Mouse (Mus musculus) hindbrain, embryonic 12.5 days (tissue): ENCODE measurements around the gene Tex33. TPM values are rescaled to one million over a fixed set of nuclear protein-coding genes. Genes with fewer than 3 reads are reported as not detected.
"Not testable (repeated sequence)": the region's sequence is repeated elsewhere in the genome, so short reads cannot be mapped to it uniquely, and the experiment has no call there.

Source experiments
- ATAC-seq: fragments of 200-750 bp; cut with Nextera tagmentation; 2 replicates; pipeline ENCODE4 v1.8.0; 2017; ENCODE audit warnings: moderate TSS enrichment; ENCODE audit not compliant: low FRiP score
- H3K27ac ChIP-seq: fragments of 300-500 bp; sonication (generic); 2 replicates; pipeline ENCODE4 v1.5.1; 2016; ENCODE audit warnings: mild to moderate bottlenecking
- H3K27me3 ChIP-seq: fragments of 300-500 bp; sonication (generic); 2 replicates; pipeline ENCODE4 v1.6.1; 2016; ENCODE audit warnings: mild to moderate bottlenecking
- H3K36me3 ChIP-seq: fragments of 300-500 bp; sonication (generic); 2 replicates; pipeline ENCODE4 v1.6.1; 2016; ENCODE audit warnings: mild to moderate bottlenecking
- H3K4me1 ChIP-seq: fragments of 300-500 bp; sonication (generic); 2 replicates; pipeline ENCODE4 v1.6.1; 2016
- H3K4me2 ChIP-seq: fragments of 300-500 bp; sonication (generic); replicated peaks from 2 replicates; pipeline ENCODE4 v1.6.1; 2016; ENCODE audit warnings: mild to moderate bottlenecking
- H3K4me3 ChIP-seq: fragments of 300-500 bp; sonication (generic); 2 replicates; pipeline ENCODE4 v1.5.1; 2016; ENCODE audit warnings: mild to moderate bottlenecking
- H3K9ac ChIP-seq: fragments of 300-500 bp; sonication (generic); 2 replicates; pipeline ENCODE4 v1.6.1; 2016; ENCODE audit warnings: mild to moderate bottlenecking, moderate library complexity
- H3K9me3 ChIP-seq: fragments of 300-500 bp; sonication (generic); replicated peaks from 2 replicates; pipeline ENCODE4 v1.6.1; 2016; ENCODE audit warnings: mild to moderate bottlenecking
- WGBS: fragments of 180-500 bp; shearing (Covaris S2); methylation state at CpG from one replicate; pipeline ENCODE4 v1.1.7; 2016; 5-methylcytosine and 5-hydroxymethylcytosine counted together
- polyA plus RNA-seq: library from polyadenylated mRNA; unstranded; fragments of >200 nt; fragmentation: Nextera tagmentation; extraction: Ambion mirVana; gene quantifications from 2 replicates; pipeline ENCODE4 v1.2.1, GENCODE M21; 2016

Gene Tex33
- polyA plus RNA-seq, 1 experiment from 2014 or later = not detected

DNA sequence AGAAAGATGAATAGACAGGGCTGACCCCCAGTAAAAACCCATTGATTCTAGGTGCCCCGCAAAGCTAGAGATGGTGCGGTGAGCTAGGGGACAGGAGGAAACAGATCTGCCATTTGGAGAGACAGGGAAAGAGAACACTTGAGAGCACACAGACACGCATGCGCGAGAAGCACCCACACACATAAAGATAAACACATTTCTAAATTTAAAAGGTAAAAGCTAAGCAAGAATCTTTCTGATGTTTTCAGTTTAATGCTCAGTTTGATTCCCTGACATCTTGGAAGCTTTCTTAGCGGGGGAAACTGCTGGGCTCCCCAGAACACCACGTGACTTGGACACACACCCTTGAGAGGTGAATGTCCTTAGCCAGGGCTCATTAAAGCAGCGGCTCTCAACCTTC lies 28.8 kb downstream of the Tex33 start:
- Histone ChIP-seq H3K36me3 (no peaks in the 10 kb centered on the region), H3K9ac (no peak overlapping the region), H3K27ac (no peak overlapping the region), H3K27me3 (peaks cover 7% of the 10 kb centered on the region), H3K9me3 (no peaks in the 10 kb centered on the region), H3K4me3 (no peak overlapping the region), H3K4me2 (no peak overlapping the region), H3K4me1 (no peaks in the 10 kb centered on the region)
- no peak for ATAC-seq
- WGBS = 83% methylated on average over 8 of the region's 8 CpGs

- H3K9ac ChIP-seq = no peak overlapping the region
- H3K9me3 ChIP-seq = no peaks in the 10 kb centered on the region
- peaks cover 7% of the 10 kb centered on the region for H3K27me3 ChIP-seq
- H3K4me2 ChIP-seq = no peak overlapping the region
- no peaks in the 10 kb centered on the region for H3K4me1 ChIP-seq
- no peaks in the 10 kb centered on the region for H3K36me3 ChIP-seq
- no peak for ATAC-seq
- no peak overlapping the region for H3K27ac ChIP-seq
- WGBS = 84% methylated on average over 2 of the region's 2 CpGs
- no peak overlapping the region for H3K4me3 ChIP-seq
Observed at GRCm38 (mm10) chr15:78365916-78366315, 29.8 kb downstream of the Tex33 start.

GRCm38 (mm10) chr15:78355548-78355947 lies 40.2 kb downstream of the Tex33 start:
- H3K4me1 ChIP-seq = no peaks in the 10 kb centered on the region
- no peak overlapping the region for H3K4me2 ChIP-seq
- WGBS = 84% methylated on average over 5 of the region's 5 CpGs
- no peaks in the 10 kb centered on the region for H3K9me3 ChIP-seq
- H3K27me3 ChIP-seq = no peaks in the 10 kb centered on the region
- H3K27ac ChIP-seq = no peak overlapping the region
- H3K36me3 ChIP-seq = no peaks in the 10 kb centered on the region
- no peak overlapping the region for H3K4me3 ChIP-seq
- H3K9ac ChIP-seq = no peak overlapping the region
- no peak for ATAC-seq

DNA sequence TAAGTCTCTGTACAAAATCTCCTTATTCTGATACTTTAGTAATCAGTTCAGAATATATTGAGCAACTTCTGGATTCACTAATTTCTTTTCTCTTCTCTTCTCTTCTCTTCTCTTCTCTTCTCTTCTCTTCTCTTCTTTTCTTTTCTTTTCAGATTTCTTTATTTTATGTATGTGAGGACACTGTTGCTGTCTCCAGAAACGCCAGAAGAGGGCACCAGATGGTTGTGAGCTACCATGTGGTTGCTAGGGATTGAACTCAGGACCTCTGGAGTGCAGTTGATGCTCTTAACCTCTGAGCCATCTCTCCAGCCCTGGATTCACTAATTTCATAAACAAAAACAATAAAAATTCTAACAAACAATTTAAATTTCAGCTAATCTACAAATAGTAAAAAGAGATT lies 40.8 kb downstream of the Tex33 start:
- ATAC-seq = no peak
- H3K4me2 ChIP-seq = no peak overlapping the region
- no peaks in the 10 kb centered on the region for H3K9me3 ChIP-seq
- H3K9ac ChIP-seq = no peak overlapping the region
- no peak overlapping the region for H3K27ac ChIP-seq
- H3K4me1 ChIP-seq = no peaks in the 10 kb centered on the region
- no peaks in the 10 kb centered on the region for H3K36me3 ChIP-seq
- no peak overlapping the region for H3K4me3 ChIP-seq
- no peaks in the 10 kb centered on the region for H3K27me3 ChIP-seq
- WGBS = 9% methylated on average over 1 of the region's 1 CpGs

- no peaks in the 10 kb centered on the region for H3K9me3 ChIP-seq
- no peak for ATAC-seq
- no peaks in the 10 kb centered on the region for H3K36me3 ChIP-seq
- H3K27ac ChIP-seq = no peak overlapping the region
- WGBS = 60% methylated on average over 3 of the region's 3 CpGs
- no peaks in the 10 kb centered on the region for H3K27me3 ChIP-seq
- H3K4me1 ChIP-seq = no peaks in the 10 kb centered on the region
- no peak overlapping the region for H3K4me2 ChIP-seq
- H3K9ac ChIP-seq = no peak overlapping the region
- no peak overlapping the region for H3K4me3 ChIP-seq
Observed at GRCm38 (mm10) chr15:78351586-78352165, 44.0 kb downstream of the Tex33 start.

GRCm38 (mm10) chr15:78344567-78344966 lies 51.1 kb downstream of the Tex33 start:
- no peak for ATAC-seq
- Histone ChIP-seq H3K4me1 (no peaks in the 10 kb centered on the region), H3K4me3 (no peak overlapping the region), H3K9ac (no peak overlapping the region), H3K36me3 (no peaks in the 10 kb centered on the region), H3K27me3 (0 out of 2 replicates have a peak, but pooled peaks cover 2% of the 10 kb centered on the region), H3K27ac (no peak overlapping the region), H3K9me3 (no peaks in the 10 kb centered on the region), H3K4me2 (no peak overlapping the region)
- 83% methylated on average over 3 of the region's 3 CpGs for WGBS

GRCm38 (mm10) chr15:78343683-78344082 lies 52.0 kb downstream of the Tex33 start:
- no peak for ATAC-seq
- no peak overlapping the region for H3K27ac ChIP-seq
- H3K9me3 ChIP-seq = no peaks in the 10 kb centered on the region
- no peak overlapping the region for H3K9ac ChIP-seq
- no peak overlapping the region for H3K4me2 ChIP-seq
- no peaks in the 10 kb centered on the region for H3K4me1 ChIP-seq
- H3K36me3 ChIP-seq = no peaks in the 10 kb centered on the region
- WGBS = 19% methylated on average over 1 of the region's 1 CpGs
- no peak overlapping the region for H3K4me3 ChIP-seq
- 0 out of 2 replicates have a peak, but pooled peaks cover 2% of the 10 kb centered on the region for H3K27me3 ChIP-seq

- not testable (repeated sequence) for H3K9ac ChIP-seq, H3K9me3 ChIP-seq, H3K4me1 ChIP-seq, H3K4me2 ChIP-seq, ATAC-seq, H3K27ac ChIP-seq, H3K36me3 ChIP-seq, H3K27me3 ChIP-seq, H3K4me3 ChIP-seq
- 73% methylated on average over 7 of the region's 7 CpGs for WGBS
Observed at GRCm38 (mm10) chr15:78340919-78341318, 54.8 kb downstream of the Tex33 start.

DNA sequence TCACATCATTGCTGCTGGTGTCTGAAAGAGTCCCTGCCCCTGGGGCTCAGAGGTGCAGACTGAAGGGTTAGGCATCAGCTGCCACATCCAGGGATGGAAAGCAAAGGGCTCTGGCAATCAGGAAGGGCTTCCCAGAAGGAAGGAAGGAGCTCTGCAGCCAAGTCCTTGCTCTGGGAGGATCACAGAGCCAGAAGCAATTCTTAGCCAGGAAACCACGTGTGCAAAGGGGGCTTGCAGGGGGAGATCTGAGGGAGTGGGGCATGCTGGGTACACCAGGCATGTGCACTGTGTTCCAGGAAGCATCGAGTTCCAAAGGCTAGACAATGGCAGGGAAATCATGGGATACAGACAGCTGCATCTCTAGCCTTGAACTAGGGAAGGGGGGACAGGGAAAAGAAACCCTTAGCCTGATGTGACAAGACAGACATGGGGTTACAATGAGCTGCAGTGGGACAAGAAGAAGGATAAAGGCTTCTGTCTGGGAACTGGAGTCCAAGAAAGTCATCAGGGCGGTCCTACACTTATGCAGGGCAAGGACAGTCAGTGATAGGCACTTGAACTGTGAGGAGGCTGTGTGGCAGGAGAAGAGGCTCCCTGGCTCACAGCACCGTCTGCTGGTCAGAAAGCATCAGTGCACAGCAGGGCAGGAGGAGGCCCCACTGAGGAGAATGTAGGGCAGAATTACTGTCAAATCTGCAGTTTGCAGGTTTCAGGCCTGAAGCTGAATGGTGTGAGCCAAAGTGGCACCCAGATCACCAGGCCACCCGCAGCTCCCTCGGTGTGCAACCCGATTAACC lies 55.9 kb downstream of the Tex33 start:
- not testable (repeated sequence) for H3K27me3 ChIP-seq, H3K9ac ChIP-seq, ATAC-seq, H3K4me2 ChIP-seq, H3K9me3 ChIP-seq, H3K27ac ChIP-seq, H3K36me3 ChIP-seq, H3K4me1 ChIP-seq, H3K4me3 ChIP-seq
- 43% methylated on average over 7 of the region's 7 CpGs for WGBS

DNA sequence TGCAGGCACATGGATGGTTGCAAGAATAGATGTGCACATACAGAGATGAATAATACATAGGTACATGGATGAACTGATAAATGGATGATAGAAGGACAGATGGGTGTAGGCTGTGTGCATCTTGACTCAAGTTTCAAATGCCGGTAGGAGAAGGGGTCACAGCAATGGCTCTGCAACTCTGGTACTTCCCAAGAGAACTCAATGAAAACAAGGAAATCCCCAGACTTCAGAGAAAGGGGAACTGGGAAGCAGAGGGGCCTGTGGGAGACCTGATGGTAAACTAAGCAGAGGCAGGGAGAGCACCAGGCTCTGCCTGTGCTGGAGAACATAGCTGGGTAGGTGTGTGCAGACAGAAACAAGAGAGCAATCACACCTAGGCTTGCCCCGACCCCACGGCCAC lies 61.3 kb downstream of the Tex33 start:
- no peaks in the 10 kb centered on the region for H3K36me3 ChIP-seq
- no peak overlapping the region for H3K9ac ChIP-seq
- no peaks in the 10 kb centered on the region for H3K27me3 ChIP-seq
- no peak overlapping the region for H3K4me3 ChIP-seq
- WGBS = 87% methylated on average over 3 of the region's 3 CpGs
- H3K27ac ChIP-seq = no peak overlapping the region
- H3K4me1 ChIP-seq = no peaks in the 10 kb centered on the region
- H3K9me3 ChIP-seq = no peaks in the 10 kb centered on the region
- H3K4me2 ChIP-seq = no peak overlapping the region
- no peak for ATAC-seq

DNA sequence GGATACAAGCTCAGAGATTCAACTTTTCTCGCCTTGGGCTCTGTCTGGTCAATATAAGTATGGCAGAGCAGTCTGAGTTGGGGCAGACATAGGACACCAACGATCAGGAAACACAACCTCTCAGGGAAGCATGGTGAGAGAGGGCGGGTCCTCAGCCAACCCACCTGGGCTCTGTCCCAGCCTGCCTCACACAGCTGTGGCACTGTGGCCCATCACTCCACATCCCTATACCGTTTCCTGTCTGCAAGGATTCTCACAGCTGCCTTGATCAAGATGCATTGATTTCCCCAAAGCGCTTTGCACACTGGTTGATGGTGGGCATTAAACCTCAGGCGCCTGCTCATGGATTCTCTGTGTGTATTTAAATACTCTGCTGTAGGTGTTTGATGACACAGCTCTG lies 62.7 kb downstream of the Tex33 start:
- Histone ChIP-seq H3K9me3 (no peaks in the 10 kb centered on the region), H3K27ac (no peak overlapping the region), H3K9ac (no peak overlapping the region), H3K4me1 (0 out of 2 replicates have a peak, but pooled peaks cover 3% of the 10 kb centered on the region), H3K27me3 (no peaks in the 10 kb centered on the region), H3K4me2 (no peak overlapping the region), H3K36me3 (no peaks in the 10 kb centered on the region), H3K4me3 (no peak overlapping the region)
- no peak for ATAC-seq
- 74% methylated on average over 6 of the region's 6 CpGs for WGBS

DNA sequence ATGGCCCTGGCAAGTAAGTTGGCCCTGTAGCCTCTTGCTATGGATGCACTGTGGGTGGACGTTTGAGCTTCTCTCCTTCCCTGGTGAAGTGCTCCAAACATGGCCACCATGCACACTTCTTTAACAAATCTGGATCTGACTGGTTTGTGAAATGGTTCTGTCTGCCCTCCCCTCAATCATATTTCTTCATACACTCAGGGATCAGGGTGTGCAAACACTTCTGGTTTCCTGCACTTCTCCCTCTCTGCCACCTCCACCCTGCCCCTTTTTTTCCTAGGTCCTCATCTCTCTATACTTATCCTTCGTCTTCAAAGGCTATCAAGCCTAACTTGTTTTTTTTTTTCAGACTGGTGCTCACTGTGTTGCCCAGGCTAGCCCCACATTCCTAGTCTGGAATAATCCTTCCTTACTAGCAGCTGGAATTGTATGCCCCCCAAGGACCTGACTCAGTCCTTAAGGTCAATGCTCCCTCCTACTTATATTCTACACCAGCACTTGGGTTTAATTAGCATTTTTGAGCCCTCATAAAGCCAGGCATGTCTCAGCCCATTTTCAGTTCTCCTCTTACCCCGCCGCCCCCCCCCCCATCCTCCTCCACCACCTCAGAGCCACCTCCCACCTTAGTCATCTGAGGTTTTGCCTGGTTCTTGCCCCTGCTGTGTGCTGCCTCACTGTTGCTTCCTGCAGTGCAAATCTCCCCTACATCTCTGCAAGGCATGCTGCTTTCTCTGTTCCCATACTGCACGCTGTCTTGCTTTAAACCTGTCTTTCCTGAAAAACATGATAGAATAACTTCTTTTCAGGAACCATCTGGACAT lies 64.0 kb downstream of the Tex33 start:
- H3K4me2 ChIP-seq = no peak overlapping the region

More for the DNA sequence above, 64.0 kb downstream of the Tex33 start:
- no peak for ATAC-seq
- H3K4me3 ChIP-seq = no peak overlapping the region
- no peaks in the 10 kb centered on the region for H3K27me3 ChIP-seq
- H3K9me3 ChIP-seq = no peaks in the 10 kb centered on the region
- no peak overlapping the region for H3K27ac ChIP-seq
- no peaks in the 10 kb centered on the region for H3K36me3 ChIP-seq
- 72% methylated on average over 5 of the region's 5 CpGs for WGBS
- H3K9ac ChIP-seq = no peak overlapping the region
- 0 out of 2 replicates have a peak, but pooled peaks cover 3% of the 10 kb centered on the region for H3K4me1 ChIP-seq
